Mouse (Mus musculus) liver, adult 2 months (tissue): ENCODE data around the gene Cfap54.

ENCODE experiments used
- CTCF ChIP-seq: fragments of 200-500 bp; IDR thresholded peaks from 2 replicates; pipeline ENCODE4 v1.5.1; 2011; ENCODE audit warnings: low read depth, low read length, control low read depth
- POLR2A ChIP-seq: fragments of 200-500 bp; IDR thresholded peaks from 2 replicates; pipeline ENCODE4 v1.6.1; 2011; ENCODE audit warnings: low read length, control low read depth; ENCODE audit not compliant: insufficient read depth; ENCODE audit errors: extremely low read depth

- TF ChIP-seq POLR2A (no peak), CTCF (no peak)
Measured at GRCm38 (mm10) chr10:92932464-92932863, 149.0 kb downstream of the Cfap54 start.
